Mouse (Mus musculus) E14TG2a.4 (cell line): ENCODE measurements around the gene 6430628N08Rik.

Source experiments
- CTCF ChIP-seq: conservative IDR thresholded peaks from 2 replicates; pipeline ENCODE4 v1.5.1; 2014; ENCODE audit warnings: low read length
- NANOG ChIP-seq: IDR thresholded peaks from 2 replicates; pipeline ENCODE4 v1.6.1; 2014; ENCODE audit warnings: borderline replicate concordance, low read length, mixed read lengths
- POU5F1 ChIP-seq: IDR thresholded peaks from 2 replicates; pipeline ENCODE4 v1.6.1; 2014; ENCODE audit warnings: low read length, borderline replicate concordance

DNA sequence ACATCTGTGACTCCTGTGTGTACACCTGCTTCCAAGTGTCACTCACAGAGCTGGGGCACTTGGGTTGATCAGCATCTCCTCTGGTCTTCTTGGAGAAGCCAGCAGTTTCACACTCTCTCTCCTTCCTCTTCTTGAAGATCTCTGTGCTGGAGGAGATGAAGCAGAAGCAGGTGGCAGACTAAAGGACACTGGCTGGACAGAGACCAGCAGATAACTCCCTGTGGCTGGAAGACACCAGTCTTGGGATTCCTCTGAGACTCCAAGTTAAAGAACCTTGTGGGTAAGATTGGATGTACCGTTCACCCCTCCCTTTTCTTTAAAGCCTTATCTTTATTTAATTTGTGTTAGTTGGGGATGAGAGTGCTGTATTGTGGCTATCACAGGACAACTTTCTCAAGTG lies 42.4 kb upstream of the 6430628N08Rik start:
- TF ChIP-seq CTCF, result no peak
- TF ChIP-seq POU5F1, result no peak
- no peak for TF ChIP-seq NANOG
